Mouse (Mus musculus): Measurements from ENCODE around the gene Vps18. TPM values are rescaled to one million over a fixed set of nuclear protein-coding genes. Genes with fewer than 3 reads are reported as not detected.
A peak's percentile ranks its signal among the peaks of the same experiment; 100 is the strongest.

The Vps18 gene
- polyA plus RNA-seq (2012; rRNA removed), result 3.2 and 3.4 TPM in 2 replicates
- polyA plus RNA-seq (2014; fragmentation: Nextera tagmentation; extraction: Ambion mirVana), result 3.2 and 3.5 TPM in 2 replicates

- peak within 1 kb of the TSS; percentile 79 for H3K9ac ChIP-seq (replicated peaks)
- H3K4me1 ChIP-seq (replicated peaks; ENCODE audit: control insufficient read depth in 2 of 2, insufficient read depth in 2 of 2, low read length in 1 of 2), result peaks cover 0 to 5% of the 10 kb centered on the region in 2 experiments
- H3K27me3 ChIP-seq (ENCODE audit: control insufficient read depth, insufficient read depth, low read length), result no peaks in the 10 kb centered on the region
- under 1% methylated on average over 31 of the region's 31 CpGs for WGBS (ENCODE audit: insufficient replicate concordance)
- peak within 1 kb of the TSS; percentile 97 for H3K4me2 ChIP-seq (ENCODE audit: low read depth)
- ATAC-seq (ENCODE audit: insufficient read depth) (peak; percentile 93), DNase-seq (ENCODE audit: low read depth in 3 of 3, low spot score in 3 of 3) (peak; percentile 95 to 98 (median 96))
- H3K27ac ChIP-seq, result peak within 1 kb of the TSS; percentile 54
- H3K4me3 ChIP-seq (ENCODE audit: insufficient read depth in 1 of 2, low read depth in 2 of 2, low read length in 2 of 2), result peak within 1 kb of the TSS; percentile 77 to 90
- H3K9me3 ChIP-seq (ENCODE audit: control insufficient read depth, low read length), result no peaks in the 10 kb centered on the region
- TF ChIP-seq CTCF (IDR thresholded peaks at IDR 0.05; ENCODE audit: low read depth), result peak; percentile 100
- no peak for TF ChIP-seq EP300 (IDR thresholded peaks at IDR 0.05; ENCODE audit: low read depth)
- peaks cover 4% of the 10 kb centered on the region for H3K36me3 ChIP-seq (replicated peaks; ENCODE audit: control insufficient read depth, insufficient read depth, low read depth)
These were observed at the start of gene Vps18 for GRCm38 (mm10) chr2:119288270-119288882. TSS of gene Vps18 (plus strand) at chr2:119288740.

- Histone ChIP-seq H3K9ac (replicated peaks) (no peak overlapping the region), H3K4me2 (ENCODE audit: low read depth) (no peak overlapping the region), H3K36me3 (replicated peaks; ENCODE audit: control insufficient read depth, insufficient read depth, low read depth) (no peaks in the 10 kb centered on the region), H3K27me3 (ENCODE audit: control insufficient read depth, insufficient read depth, low read length) (peaks cover 41% of the 10 kb centered on the region), H3K9me3 (ENCODE audit: control insufficient read depth, low read length) (no peaks in the 10 kb centered on the region), H3K4me3 (ENCODE audit: insufficient read depth in 1 of 2, low read depth in 2 of 2, low read length in 2 of 2) (no peak overlapping the region), H3K4me1 (replicated peaks; ENCODE audit: control insufficient read depth in 2 of 2, insufficient read depth in 2 of 2, low read length in 1 of 2) (no peaks in the 10 kb centered on the region), H3K27ac (no peak overlapping the region)
- 42% methylated on average over 4 of the region's 4 CpGs for WGBS (ENCODE audit: insufficient replicate concordance)
- no peak for ATAC-seq (ENCODE audit: insufficient read depth)
- no peak for DNase-seq (ENCODE audit: low read depth in 3 of 3, low spot score in 3 of 3)
- TF ChIP-seq EP300 (IDR thresholded peaks at IDR 0.05; ENCODE audit: low read depth), result no peak
- TF ChIP-seq CTCF (IDR thresholded peaks at IDR 0.05; ENCODE audit: low read depth), result no peak
These were observed 48.3 kb upstream of the Vps18 start for GRCm38 (mm10) chr2:119240075-119240818.

GRCm38 (mm10) chr2:119240819-119241186, 47.7 kb upstream of the Vps18 start:
- ATAC-seq (ENCODE audit: insufficient read depth), result no peak
- DNase-seq (ENCODE audit: low read depth in 3 of 3, low spot score in 3 of 3), result no peak
- Histone ChIP-seq H3K9ac (replicated peaks) (no peak overlapping the region), H3K9me3 (ENCODE audit: control insufficient read depth, low read length) (no peaks in the 10 kb centered on the region), H3K27ac (no peak overlapping the region), H3K4me2 (ENCODE audit: low read depth) (no peak overlapping the region), H3K36me3 (replicated peaks; ENCODE audit: control insufficient read depth, insufficient read depth, low read depth) (no peaks in the 10 kb centered on the region), H3K4me3 (ENCODE audit: insufficient read depth in 1 of 2, low read depth in 2 of 2, low read length in 2 of 2) (no peak overlapping the region), H3K27me3 (ENCODE audit: control insufficient read depth, insufficient read depth, low read length) (peaks cover 35% of the 10 kb centered on the region), H3K4me1 (replicated peaks; ENCODE audit: control insufficient read depth in 2 of 2, insufficient read depth in 2 of 2, low read length in 1 of 2) (no peaks in the 10 kb centered on the region)
- TF ChIP-seq EP300 (IDR thresholded peaks at IDR 0.05; ENCODE audit: low read depth) (no peak), CTCF (IDR thresholded peaks at IDR 0.05; ENCODE audit: low read depth) (no peak)
- 61% methylated on average over 4 of the region's 4 CpGs for WGBS (ENCODE audit: insufficient replicate concordance)

GRCm38 (mm10) chr2:119242548-119242947, 46.0 kb upstream of the Vps18 start:
- no peak overlapping the region for H3K4me2 ChIP-seq (ENCODE audit: low read depth)
- H3K27ac ChIP-seq, result no peak overlapping the region
- no peaks in the 10 kb centered on the region for H3K36me3 ChIP-seq (replicated peaks; ENCODE audit: control insufficient read depth, insufficient read depth, low read depth)
- ATAC-seq (ENCODE audit: insufficient read depth), result no peak
- 60% methylated on average over 9 of the region's 9 CpGs for WGBS (ENCODE audit: insufficient replicate concordance)
- peaks cover 18% of the 10 kb centered on the region for H3K27me3 ChIP-seq (ENCODE audit: control insufficient read depth, insufficient read depth, low read length)
- no peak overlapping the region for H3K4me3 ChIP-seq (ENCODE audit: insufficient read depth in 1 of 2, low read depth in 2 of 2, low read length in 2 of 2)
- no peak for TF ChIP-seq CTCF (IDR thresholded peaks at IDR 0.05; ENCODE audit: low read depth)
- no peak for TF ChIP-seq EP300 (IDR thresholded peaks at IDR 0.05; ENCODE audit: low read depth)
- H3K9me3 ChIP-seq (ENCODE audit: control insufficient read depth, low read length), result no peaks in the 10 kb centered on the region
- no peak overlapping the region for H3K9ac ChIP-seq (replicated peaks)
- no peak for DNase-seq (ENCODE audit: low read depth in 3 of 3, low spot score in 3 of 3)
- no peaks in the 10 kb centered on the region for H3K4me1 ChIP-seq (replicated peaks; ENCODE audit: control insufficient read depth in 2 of 2, insufficient read depth in 2 of 2, low read length in 1 of 2)

- H3K4me1 ChIP-seq (replicated peaks; ENCODE audit: control insufficient read depth in 2 of 2, insufficient read depth in 2 of 2, low read length in 1 of 2), result no peaks in the 10 kb centered on the region
- no peak for ATAC-seq (ENCODE audit: insufficient read depth)
- TF ChIP-seq EP300 (IDR thresholded peaks at IDR 0.05; ENCODE audit: low read depth) (no peak), CTCF (IDR thresholded peaks at IDR 0.05; ENCODE audit: low read depth) (no peak)
- no peaks in the 10 kb centered on the region for H3K9me3 ChIP-seq (ENCODE audit: control insufficient read depth, low read length)
- H3K27me3 ChIP-seq (ENCODE audit: control insufficient read depth, insufficient read depth, low read length), result no peaks in the 10 kb centered on the region; the same call in 1 of the 2 replicates
- no peak for DNase-seq (ENCODE audit: low read depth in 3 of 3, low spot score in 3 of 3)
- H3K4me2 ChIP-seq (ENCODE audit: low read depth), result no peak overlapping the region
- H3K4me3 ChIP-seq (ENCODE audit: insufficient read depth in 1 of 2, low read depth in 2 of 2, low read length in 2 of 2), result no peak overlapping the region
- no peak overlapping the region for H3K9ac ChIP-seq (replicated peaks)
- H3K27ac ChIP-seq, result no peak overlapping the region
- no peaks in the 10 kb centered on the region for H3K36me3 ChIP-seq (replicated peaks; ENCODE audit: control insufficient read depth, insufficient read depth, low read depth)
- 46% methylated on average over 7 of the region's 7 CpGs for WGBS (ENCODE audit: insufficient replicate concordance)
These were observed 43.3 kb upstream of the Vps18 start for GRCm38 (mm10) chr2:119245246-119245645.

Measured in liver, embryonic 14.5 days (tissue).